Comparison of ENCODE assay signal across 29 mouse cellular contexts in the genomic region with DNA sequence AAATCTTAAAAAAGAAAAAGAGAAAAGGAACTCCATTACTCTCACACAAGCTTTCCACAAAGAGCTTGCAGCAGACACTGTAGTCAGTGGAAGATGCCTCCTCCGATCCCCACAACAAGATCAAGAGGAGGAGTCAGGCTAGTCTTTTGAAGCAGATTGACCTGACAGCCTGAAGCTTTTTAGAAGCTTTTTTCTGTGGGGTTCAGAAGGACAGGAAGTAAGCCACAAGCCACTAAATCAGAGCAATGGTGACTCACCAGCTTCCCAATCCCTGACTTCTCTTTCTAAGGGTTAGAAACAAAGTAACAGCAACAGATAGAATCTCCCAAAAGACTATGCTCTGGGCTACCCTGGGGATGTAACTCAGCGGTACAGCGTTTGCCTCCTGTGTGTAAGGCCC. TPM values are rescaled to one million over a fixed set of nuclear protein-coding genes. Genes with fewer than 3 reads are reported as not detected.
"Had no signal": no experiment of that assay in that cellular context is flagged by ENCODE, and none has a peak within 500 bp of the region (broad histone marks: within the 10 kb centered on the region; RNA-seq: fewer than 3 reads in every experiment).

No protein-coding gene starts in this region.

- H3K27ac ChIP-seq: left cerebral cortex, adult 2 months; limb, embryonic 12.5 days; limb, embryonic 15.5 days; liver, embryonic 14.5 days; lung, embryonic 15.5 days; midbrain, embryonic 13.5 days; neural tube, embryonic 13.5 days; stomach, embryonic 15.5 days had no signal

- ATAC-seq: liver, postnatal 0 days; midbrain, embryonic 13.5 days; midbrain, embryonic 16.5 days had no signal

- H3K9me3 ChIP-seq: limb, embryonic 15.5 days; lung, embryonic 15.5 days; midbrain, embryonic 13.5 days; stomach, embryonic 15.5 days had no signal

- H3K36me3 ChIP-seq: limb, embryonic 12.5 days; limb, embryonic 15.5 days; lung, embryonic 15.5 days; midbrain, embryonic 13.5 days; neural tube, embryonic 13.5 days; stomach, embryonic 15.5 days had no signal

- H3K27me3 ChIP-seq: limb, embryonic 12.5 days; lung, embryonic 15.5 days; midbrain, embryonic 13.5 days; stomach, embryonic 15.5 days had no signal

- H3K4me2 ChIP-seq: limb, embryonic 12.5 days; limb, embryonic 15.5 days; liver, embryonic 11.5 days; lung, embryonic 15.5 days; midbrain, embryonic 13.5 days; neural tube, embryonic 13.5 days; stomach, embryonic 15.5 days had no signal

- H3K4me3 ChIP-seq: left cerebral cortex, adult 2 months; limb, embryonic 12.5 days; limb, embryonic 15.5 days; lung, embryonic 15.5 days; midbrain, embryonic 13.5 days; myocyte; neural tube, embryonic 13.5 days; stomach, embryonic 15.5 days had no signal

- DNase-seq: kidney, adult 18-20 months; kidney, adult 9 months; kidney, postnatal 36 days; layer of hippocampus, postnatal 36 days; left cerebral cortex, postnatal 4 days; liver, postnatal 0 days; lung, postnatal 10 days; lung, postnatal 4 days; right cerebral cortex, postnatal 25 days; spleen, adult 18-20 months; thymus, adult 2 months; thymus, postnatal 14 days had no signal

- H3K9ac ChIP-seq: limb, embryonic 12.5 days; limb, embryonic 15.5 days; liver, embryonic 14.5 days; liver, postnatal 0 days; lung, embryonic 15.5 days; midbrain, embryonic 13.5 days; neural tube, embryonic 13.5 days; stomach, embryonic 15.5 days had no signal

RNA-seq across cellular contexts. Expression of gene Trim80, which starts 1.0 kb away (rescaled TPM):
- total RNA-seq: layer of hippocampus, adult 8-10 months; layer of hippocampus, postnatal 36 days; left cerebral cortex, postnatal 14 days; megakaryocyte, adult 5-6 weeks; monocyte, adult 5-6 weeks; neutrophil, adult 5-6 weeks had no signal
- polyA plus RNA-seq: limb, embryonic 12.5 days; limb, embryonic 15.5 days; lung, embryonic 15.5 days; midbrain, embryonic 13.5 days; midbrain, embryonic 16.5 days; myocyte; neural tube, embryonic 13.5 days had no signal

RNA-seq across cellular contexts. Expression of gene Slc16a5, which starts 22.9 kb away (rescaled TPM):
- total RNA-seq: layer of hippocampus, postnatal 10 days; layer of hippocampus, postnatal 36 days; left cerebral cortex, adult 2 months; left cerebral cortex, postnatal 4 days; monocyte, adult 5-6 weeks had no signal
- polyA plus RNA-seq: limb, embryonic 12.5 days; limb, embryonic 15.5 days; liver, embryonic 11.5 days had no signal
